Mouse (Mus musculus): ENCODE results near the gene Rnf10. TPM values are rescaled to one million over a fixed set of nuclear protein-coding genes. Genes with fewer than 3 reads are reported as not detected.

The Rnf10 gene
- total RNA-seq, 2 experiments from 2014 or later: 244 to 283 TPM

DNA sequence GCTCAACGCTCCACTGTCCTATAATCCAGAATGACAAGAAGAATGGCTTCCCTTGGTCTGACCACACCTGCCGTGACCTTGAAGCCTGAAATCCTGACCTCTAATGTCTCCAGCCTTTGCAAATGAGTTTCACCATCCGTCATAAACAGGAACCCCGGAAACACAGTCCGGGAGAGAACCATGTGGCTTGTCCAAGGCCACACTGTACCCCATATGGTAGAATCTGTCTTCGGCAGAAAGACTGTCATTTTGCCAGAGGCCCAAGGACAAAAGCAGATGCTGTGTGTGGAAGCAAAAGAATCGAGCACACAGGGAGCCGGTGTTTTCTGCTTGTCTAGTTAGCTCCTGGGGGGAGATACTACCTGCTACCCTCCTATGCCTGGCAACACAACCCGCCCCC is 60.2 kb downstream of the Rnf10 start:
- intact Hi-C loops (cut with DNase I): no loop called here
- no peak for DNase-seq (ENCODE audit: low spot score in 2 of 2)

- intact Hi-C loops (cut with DNase I): no loop called here
These were observed 62.3 kb downstream of the Rnf10 start for GRCm38 (mm10) chr5:115210380-115210779.

DNA sequence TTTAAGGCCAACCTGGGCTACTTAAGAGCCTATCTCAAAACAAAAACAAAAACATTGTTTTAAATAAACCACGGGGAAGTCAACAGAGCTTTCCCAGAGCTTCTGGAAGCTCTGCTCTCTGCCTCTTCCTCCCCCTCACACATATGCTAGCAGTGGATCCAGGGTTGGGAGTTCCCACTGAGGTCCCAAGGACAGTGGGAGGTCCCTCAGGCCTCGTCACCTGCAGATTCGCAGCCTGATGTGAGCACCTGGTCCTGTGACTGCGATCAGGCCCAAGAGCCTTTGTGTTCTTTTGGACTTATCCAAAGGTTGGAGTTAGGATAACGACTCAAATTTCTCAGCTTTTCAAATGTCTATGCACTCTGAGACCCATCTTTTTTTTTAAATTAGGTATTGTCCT is 64.1 kb downstream of the Rnf10 start:
- no peak for DNase-seq (ENCODE audit: low spot score in 2 of 2)
- intact Hi-C loops (cut with DNase I): no loop called here

More at GRCm38 (mm10) chr5:115210380-115210779, 62.3 kb downstream of the Rnf10 start:
- DNase-seq (ENCODE audit: low spot score in 2 of 2): no peak

GRCm38 (mm10) chr5:115207892-115208291 is 64.8 kb downstream of the Rnf10 start:
- DNase-seq (ENCODE audit: low spot score in 2 of 2): no peak
- intact Hi-C loops (cut with DNase I): no loop called here

GRCm38 (mm10) chr5:115207244-115207643 is 65.5 kb downstream of the Rnf10 start:
- no peak for DNase-seq (ENCODE audit: low spot score in 2 of 2)
- intact Hi-C loops (cut with DNase I): no loop called here

DNA sequence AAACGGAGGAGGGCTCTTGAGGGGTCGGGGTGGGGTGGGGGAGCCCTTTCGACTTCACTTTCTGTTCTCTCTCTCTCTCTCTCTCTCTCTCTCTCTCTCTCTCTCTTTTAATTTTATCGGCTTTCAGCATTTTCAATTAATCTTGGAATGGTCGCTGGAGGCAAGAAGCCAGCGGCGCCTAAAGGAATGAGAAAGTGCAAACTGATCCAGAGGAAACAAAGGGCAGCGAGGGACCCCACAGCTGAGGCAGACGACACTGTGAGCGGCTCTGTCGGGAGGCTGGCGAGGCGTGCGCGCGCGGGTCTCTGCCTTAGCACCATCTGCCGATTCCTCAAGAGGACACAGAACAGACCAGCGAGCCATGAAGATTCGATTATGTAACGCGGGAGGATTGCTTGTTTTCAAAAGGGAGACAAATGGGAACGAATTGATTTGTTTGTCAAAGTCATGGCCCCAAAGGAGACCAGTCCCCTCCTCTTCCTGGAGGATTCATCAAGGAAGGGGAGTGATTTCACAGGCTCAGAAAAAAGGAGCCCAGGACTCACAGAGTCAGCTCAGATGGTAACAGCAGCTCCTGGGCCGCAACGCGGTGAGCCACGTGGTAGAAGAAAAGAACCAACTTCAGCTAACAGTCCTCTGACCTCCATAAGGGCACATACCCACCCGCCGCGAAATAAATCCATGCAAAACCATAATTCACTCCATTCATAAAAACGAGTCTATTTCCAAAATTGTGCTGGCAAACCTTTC is 68.0 kb downstream of the Rnf10 start:
- DNase-seq (ENCODE audit: low spot score in 2 of 2): peak in 1 of 2 experiments; percentile 72
- intact Hi-C loops (cut with DNase I): no loop called here

- intact Hi-C loops (cut with DNase I): no loop called here
- DNase-seq (ENCODE audit: low spot score in 2 of 2): no peak
These were observed 68.8 kb downstream of the Rnf10 start for GRCm38 (mm10) chr5:115203735-115204561.

DNA sequence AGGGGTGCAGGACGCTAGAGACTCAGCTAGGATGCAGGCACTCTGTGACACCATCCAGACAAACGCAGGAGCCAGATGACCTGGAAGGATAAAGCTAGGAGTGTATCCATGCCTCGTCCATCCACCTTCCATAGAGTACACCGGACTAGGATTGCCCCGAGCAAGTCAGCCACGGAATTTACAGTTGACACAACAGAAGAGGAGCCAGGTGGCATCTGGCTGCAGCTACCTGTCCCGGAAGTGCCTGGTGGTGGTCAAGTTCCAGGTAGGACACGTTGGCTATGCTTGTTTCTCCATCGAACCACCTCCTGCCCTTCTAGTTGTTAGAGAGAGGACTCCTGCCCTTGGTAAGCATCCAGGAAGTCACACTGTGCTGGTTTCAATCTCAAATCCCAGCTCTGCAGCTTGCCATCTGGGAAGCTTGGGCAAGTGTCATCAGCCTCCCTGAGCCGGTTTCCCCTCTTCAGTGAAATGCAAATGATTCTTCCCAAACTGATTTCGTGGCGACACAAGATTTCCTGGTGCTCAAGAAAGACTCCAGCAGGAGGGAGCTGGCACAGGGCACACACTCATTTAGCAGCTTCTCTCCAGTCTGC is 78.0 kb downstream of the Rnf10 start:
- intact Hi-C loops (cut with DNase I): no loop called here
- DNase-seq (ENCODE audit: low spot score in 2 of 2): peak in 1 of 2 experiments; percentile 59

DNA sequence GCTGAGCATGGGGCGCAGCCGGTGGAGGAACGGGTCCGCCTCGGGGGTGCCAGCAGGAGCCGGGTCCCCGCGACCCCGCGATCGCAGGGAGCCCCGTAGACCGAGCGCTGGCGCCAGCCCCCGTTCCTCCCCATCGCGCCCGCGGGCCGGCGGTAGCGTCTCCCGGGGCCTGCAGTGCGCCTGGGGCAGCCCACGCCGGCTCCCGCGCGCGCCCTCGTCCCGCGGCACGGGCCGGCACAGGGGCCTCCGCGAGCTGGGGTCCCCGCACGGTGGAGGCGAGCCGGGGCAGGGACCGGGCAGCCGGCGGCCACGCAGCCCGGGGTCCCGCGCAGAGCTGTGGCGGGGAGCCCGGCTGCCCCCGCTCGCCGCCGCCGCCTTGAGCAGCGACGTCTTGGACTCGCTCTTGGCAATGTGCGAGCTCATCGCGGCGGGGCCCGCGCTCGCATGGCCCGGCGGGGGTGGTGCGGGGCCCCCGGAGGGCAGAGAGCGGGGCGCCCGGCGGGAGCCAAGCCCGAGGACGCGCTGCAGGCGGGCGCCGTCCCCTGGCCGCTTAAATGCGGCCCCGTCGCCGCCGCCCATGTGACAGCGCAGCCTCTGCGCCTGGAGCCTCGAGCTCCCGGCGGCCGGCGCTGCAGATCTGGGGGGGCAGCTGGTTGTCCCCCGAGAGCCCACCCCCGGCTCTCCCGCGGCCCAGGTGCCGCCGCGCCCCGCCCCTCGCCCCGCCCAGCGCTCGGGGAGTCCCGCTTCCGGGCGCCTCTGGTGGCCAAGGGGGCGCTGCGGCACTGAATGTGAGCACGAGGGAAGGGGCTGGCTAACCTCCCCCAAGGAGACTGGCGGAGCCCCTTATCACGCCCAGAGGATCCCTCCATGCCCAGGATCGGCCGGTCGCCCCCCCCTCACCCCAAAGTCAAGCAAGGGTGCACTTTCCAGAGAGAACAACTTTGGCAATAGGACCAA is 78.8 kb downstream of the Rnf10 start, which contains the start of gene Cabp1:
TSS of gene Cabp1 (minus strand) at position 713 of the 957 bp plus-strand sequence.
- peak; percentile 64 to 72 for DNase-seq (ENCODE audit: low spot score in 2 of 2)
- intact Hi-C loops (cut with DNase I): loop anchor here (2.0 kb wide), 1 partner anchor 43 kb away; no protein-coding TSS in a partner anchor

DNA sequence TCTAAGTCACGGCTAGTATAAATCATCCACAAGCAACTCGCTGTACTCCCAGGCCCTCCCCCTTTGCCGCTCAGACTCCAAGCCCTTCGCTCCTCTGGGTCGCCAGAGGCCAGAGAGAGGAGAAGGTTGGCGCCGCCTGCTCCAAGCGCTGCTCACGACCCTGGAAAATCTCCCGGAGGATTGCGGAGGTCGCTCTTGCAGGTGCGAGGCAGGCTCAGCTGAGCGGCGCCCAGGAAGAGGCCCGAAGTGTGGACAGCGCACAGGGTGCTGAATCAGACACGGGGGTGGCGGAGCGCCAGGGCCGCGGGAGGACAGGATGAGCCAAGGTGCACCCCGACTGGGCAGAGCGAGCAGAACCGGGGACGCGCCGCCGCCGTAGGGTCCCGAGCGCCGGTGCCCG is 79.5 kb downstream of the Rnf10 start:
- no peak for DNase-seq (ENCODE audit: low spot score in 2 of 2)
- intact Hi-C loops (cut with DNase I): loop anchor here (2.0 kb wide), 1 partner anchor 44 kb away; no protein-coding TSS in a partner anchor

DNA sequence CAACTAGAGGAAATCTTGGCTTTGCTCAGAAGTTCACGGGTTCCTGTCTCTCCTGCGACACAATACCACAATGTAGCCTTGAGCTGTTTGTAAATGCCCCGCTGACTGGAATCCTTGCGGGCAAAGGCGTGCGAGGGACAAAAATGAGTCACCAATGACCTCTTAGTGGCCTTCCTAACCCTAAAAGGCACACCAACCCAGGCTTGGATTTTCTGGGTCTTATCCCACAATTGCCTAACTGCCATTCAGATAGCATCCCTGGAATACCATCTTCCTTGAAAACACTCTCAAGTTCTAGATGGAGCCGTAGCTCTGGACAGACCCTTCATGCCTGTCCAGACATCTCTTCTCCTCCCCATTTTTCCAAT is 79.9 kb downstream of the Rnf10 start:
- no peak for DNase-seq (ENCODE audit: low spot score in 2 of 2)
- intact Hi-C loops (cut with DNase I): loop anchor here (2.0 kb wide), 1 partner anchor 44 kb away; no protein-coding TSS in a partner anchor

DNA sequence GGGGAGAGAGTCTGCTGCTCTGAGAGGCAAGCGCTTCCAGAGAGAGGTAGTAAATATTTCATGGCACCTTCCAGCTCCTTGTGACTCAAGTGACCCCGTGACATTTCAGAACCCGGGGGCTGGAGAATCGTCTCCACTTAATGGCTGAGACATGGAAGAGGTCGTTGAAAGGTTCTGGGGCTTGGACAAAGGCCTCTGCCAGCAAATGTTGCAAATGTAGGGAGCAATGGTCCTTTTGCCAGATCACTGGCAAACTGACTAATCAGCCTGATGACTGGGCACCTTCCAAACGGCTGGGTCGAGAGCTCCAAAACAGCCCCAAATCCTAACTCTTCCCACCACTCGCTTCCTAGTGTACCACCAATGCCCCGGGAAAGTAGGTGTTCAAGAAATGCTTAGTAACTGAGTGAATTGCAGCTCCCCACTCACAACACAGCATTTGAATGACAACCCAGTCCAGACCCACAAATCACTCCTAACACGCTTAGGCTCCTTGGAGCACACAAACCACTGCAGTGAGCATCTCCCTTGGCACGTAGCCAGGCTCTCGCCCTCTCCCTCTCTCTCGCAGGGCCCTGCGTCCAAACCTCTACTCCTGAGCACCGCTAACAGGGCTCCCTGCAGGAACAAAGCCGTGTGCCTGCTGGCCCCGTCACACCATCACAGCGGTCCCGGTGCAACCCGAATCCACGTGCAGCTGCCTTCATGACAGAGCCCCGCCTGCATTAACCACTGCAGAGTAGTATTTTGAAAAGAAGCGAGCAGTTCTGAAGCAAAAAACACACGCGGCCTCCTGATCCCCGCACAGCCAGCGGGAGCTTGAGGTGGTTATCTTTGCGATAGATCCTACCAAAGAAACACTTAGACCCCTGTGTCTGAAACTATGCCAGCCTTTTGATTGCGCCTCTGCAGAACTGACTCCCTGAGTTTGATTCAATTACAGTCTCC is 80.5 kb downstream of the Rnf10 start:
- DNase-seq (ENCODE audit: low spot score in 2 of 2): no peak
- intact Hi-C loops (cut with DNase I): loop anchor here (2.0 kb wide), 1 partner anchor 45 kb away; no protein-coding TSS in a partner anchor

Other genes with a start within 250 kb of the Rnf10 start
- gene Gm10401, start 174.6 kb downstream of the Rnf10 start, total RNA-seq (2021): not detected
- gene Acads, start 153.6 kb downstream of the Rnf10 start, total RNA-seq (2021): 1 to 10 TPM; 5.9 to 6.8 TPM
- 10 to 100 TPM; 23.4 to 28.1 TPM for gene Unc119b, start 137.9 kb downstream of the Rnf10 start, total RNA-seq (2021)
- 10 to 100 TPM; 67.9 to 77.9 TPM for gene Mlec, start 114.7 kb downstream of the Rnf10 start, total RNA-seq (2021)
- 100 to 1,000 TPM; 179 to 209 TPM for gene Cabp1, start 78.5 kb downstream of the Rnf10 start, total RNA-seq (2021)
- gene Pop5, start 37.1 kb downstream of the Rnf10 start, total RNA-seq (2021): 10 to 100 TPM; 59.5 to 75.8 TPM
- gene Coq5, start 6.8 kb upstream of the Rnf10 start, total RNA-seq (2021): 10 to 100 TPM; 38.2 to 38.8 TPM
- gene Dynll1, start 28.1 kb upstream of the Rnf10 start, total RNA-seq (2021): 100 to 1,000 TPM; 770 to 772 TPM
- gene Srsf9, start 54.3 kb upstream of the Rnf10 start, total RNA-seq (2021): 10 to 100 TPM; 73.4 to 75.5 TPM
- 10 to 100 TPM; 22.4 to 23.3 TPM for gene Gatc, start 68.3 kb upstream of the Rnf10 start, total RNA-seq (2021)
- 10 to 100 TPM; 28.2 to 32.4 TPM for gene Triap1, start 68.3 kb upstream of the Rnf10 start, total RNA-seq (2021)
- gene Cox6a1, start 76.1 kb upstream of the Rnf10 start, total RNA-seq (2021): 100 to 1,000 TPM; 838 to 857 TPM
- gene Msi1, start 156.7 kb upstream of the Rnf10 start, total RNA-seq (2021): 10 to 100 TPM; 45.4 to 54.0 TPM
- not detected for gene Pla2g1b, start 193.4 kb upstream of the Rnf10 start, total RNA-seq (2021)
- 10 to 100 TPM; 27.4 to 27.7 TPM for gene Sirt4, start 211.8 kb upstream of the Rnf10 start, total RNA-seq (2021)
- gene Pxn, start 233.8 kb upstream of the Rnf10 start, total RNA-seq (2021): 10 to 100 TPM; 20.8 to 22.1 TPM

All from left cerebral cortex, postnatal 14 days (tissue).